ENCODE assay signal across 8 mouse cellular contexts in the genomic region with DNA sequence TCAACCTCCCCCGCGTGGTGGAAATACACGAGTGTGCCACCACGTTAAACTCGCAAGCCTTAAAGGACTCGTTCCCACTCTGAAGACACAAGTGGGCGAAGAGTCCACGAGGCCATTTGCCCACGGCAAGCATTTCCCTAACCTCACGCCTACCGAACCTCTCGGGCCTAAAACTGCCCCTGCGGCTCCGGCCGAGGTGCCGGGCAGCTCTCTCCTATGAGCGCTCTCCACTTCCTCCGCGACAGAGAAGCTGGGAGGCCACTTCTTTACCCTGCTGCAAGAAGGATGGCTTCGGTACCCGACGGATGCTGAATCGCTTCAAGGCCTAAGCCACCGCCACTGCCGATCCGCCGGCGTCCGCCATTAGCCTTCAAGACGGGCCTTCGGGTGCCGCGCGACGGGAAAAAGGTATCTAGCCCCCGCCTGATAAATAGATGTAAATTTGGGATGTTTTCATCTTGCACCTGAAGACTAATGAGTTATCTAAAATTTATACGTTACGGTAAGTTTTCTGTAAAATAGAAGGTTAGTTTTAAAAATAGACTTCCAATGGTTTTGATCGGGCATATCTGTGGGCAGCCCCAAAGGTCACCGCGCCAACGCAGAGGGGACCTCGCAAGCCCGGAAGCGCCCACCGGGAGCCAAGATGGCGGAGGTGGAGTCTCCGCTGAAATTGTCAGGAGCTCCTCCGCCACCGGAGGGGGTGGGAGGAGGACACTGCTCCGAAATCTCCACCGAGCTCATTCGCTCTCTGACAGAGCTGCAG. TPM values are rescaled to one million over a fixed set of nuclear protein-coding genes. Genes with fewer than 3 reads are reported as not detected.
DNase-seq lines count a peak whose midpoint lies in the region; ATAC-seq lines count a peak whose summit lies in the region.

A gene (plus strand): TSS at position 196 of the 766 bp plus-strand sequence.
A gene (minus strand): TSS at position 383 of the 766 bp plus-strand sequence.

- ATAC-seq in inflammation-experienced regulatory T-cells, adult 6 months = peak; percentile 87
- ATAC-seq in megakaryocyte-erythroid progenitor cell, adult 5-6 weeks (replicated peaks; ENCODE audit: low FRiP score, low TSS enrichment, poor library complexity, severe bottlenecking) = peak; percentile 87

- DNase-seq in adipocyte (ENCODE audit: low spot score) = peak; percentile 97
- DNase-seq in embryo, embryonic 10 days (ENCODE audit: low spot score) = peak; percentile 87
- peak; percentile 86 for DNase-seq in gastrocnemius, postnatal 14 days
- peak; percentile 73 to 92 for DNase-seq in left cerebral cortex, postnatal 10 days (ENCODE audit: extremely low spot score in 1 of 2, low spot score in 2 of 2)
- peak; percentile 84 for DNase-seq in right cerebral cortex, postnatal 25 days
- DNase-seq in urinary bladder, postnatal 4 days (ENCODE audit: low spot score in 2 of 2) = peak; percentile 78 to 82

- intact Hi-C loops in gastrocnemius, postnatal 14 days (cut with DNase I; ENCODE audit: low total_unique reads) = no loop called here
- intact Hi-C loops in left cerebral cortex, postnatal 10 days (cut with DNase I) = loop anchor here (5.0 kb wide), 1 partner anchor 99 kb away; no protein-coding TSS in a partner anchor

RNA-seq across cellular contexts. Expression of the first gene that starts in this region (rescaled TPM):
- 10 to 100 TPM; 38.9 to 44.1 TPM for total RNA-seq in gastrocnemius, postnatal 14 days (2021)
- 10 to 100 TPM; 52.3 to 72.4 (median 53.1) TPM for polyA plus RNA-seq in inflammation-experienced regulatory T-cells, adult 6 months (2017; shearing (Covaris generic))
- 10 to 100 TPM; 50.8 to 59.0 TPM for total RNA-seq in left cerebral cortex, postnatal 10 days (2021)
- total RNA-seq in megakaryocyte-erythroid progenitor cell, adult 5-6 weeks (2014; fragmentation: Nextera tagmentation) = 37.0 and 48.7 TPM in 2 replicates
- total RNA-seq in megakaryocyte-erythroid progenitor cell, adult 5-6 weeks (2017) = 20.6 and 26.1 TPM in 2 replicates

RNA-seq across cellular contexts. Expression of the second gene that starts in this region (rescaled TPM):
- 10 to 100 TPM; 24.2 to 29.3 TPM for total RNA-seq in gastrocnemius, postnatal 14 days (2021)
- 100 to 1,000 TPM in 1 of 3 experiments, 10 to 100 TPM in 2; 80.5 to 101 (median 90.8) TPM for polyA plus RNA-seq in inflammation-experienced regulatory T-cells, adult 6 months (2017; shearing (Covaris generic))
- total RNA-seq in left cerebral cortex, postnatal 10 days (2021) = 10 to 100 TPM; 56.0 to 58.3 TPM
- total RNA-seq in megakaryocyte-erythroid progenitor cell, adult 5-6 weeks (2014; fragmentation: Nextera tagmentation) = 171 and 229 TPM in 2 replicates
- 212 and 223 TPM in 2 replicates for total RNA-seq in megakaryocyte-erythroid progenitor cell, adult 5-6 weeks (2017)

Comparison
In these comparisons a context has a peak if more than half of its experiments do, and no peak if none do; other contexts are left out.
1. Peak in every context shown above with its lines: DNase-seq and ATAC-seq.